Mouse (Mus musculus) frontal cortex, postnatal 36 days (tissue): ENCODE measurements around the gene Zscan2.

Experiments
- DNase-seq, 2 experiments: peaks; one replicate each; pipeline ENCODE4 v3.0.0; 2022; ENCODE audit warnings: low spot score in 2 of 2

Gene Zscan2

GRCm38 (mm10) chr7:80843910-80844640, 16.6 kb upstream of the Zscan2 start:
- no peak for DNase-seq

- DNase-seq: no peak
These were observed 16.0 kb upstream of the Zscan2 start for GRCm38 (mm10) chr7:80844691-80845090.

- no peak for DNase-seq
These were observed 15.0 kb upstream of the Zscan2 start for GRCm38 (mm10) chr7:80845621-80846279.

- DNase-seq: no peak
These were observed 14.4 kb upstream of the Zscan2 start for GRCm38 (mm10) chr7:80846280-80846678.

GRCm38 (mm10) chr7:80846709-80847108, 14.0 kb upstream of the Zscan2 start:
- no peak for DNase-seq

GRCm38 (mm10) chr7:80849267-80849666, 11.5 kb upstream of the Zscan2 start:
- DNase-seq: no peak

- peak in 1 of 2 experiments; percentile 44 for DNase-seq
These were observed 11.0 kb upstream of the Zscan2 start for GRCm38 (mm10) chr7:80849710-80850109.

- DNase-seq: no peak
These were observed 10.2 kb upstream of the Zscan2 start for GRCm38 (mm10) chr7:80850520-80850919.

- no peak for DNase-seq
These were observed 7.5 kb upstream of the Zscan2 start for GRCm38 (mm10) chr7:80853218-80853617.

- DNase-seq: peak in 1 of 2 experiments; percentile 30
These were observed 5.4 kb upstream of the Zscan2 start for GRCm38 (mm10) chr7:80855316-80855715.

GRCm38 (mm10) chr7:80857181-80857580, 3.5 kb upstream of the Zscan2 start:
- DNase-seq: peak; percentile 68 to 89

- DNase-seq: peak in 1 of 2 experiments; percentile 42
These were observed 493 bp upstream of the Zscan2 start for GRCm38 (mm10) chr7:80860227-80860626.

GRCm38 (mm10) chr7:80862475-80862874, 1.8 kb downstream of the Zscan2 start:
- no peak for DNase-seq

GRCm38 (mm10) chr7:80863520-80863919, 2.8 kb downstream of the Zscan2 start:
- DNase-seq: no peak

- DNase-seq: no peak
These were observed 3.4 kb downstream of the Zscan2 start for GRCm38 (mm10) chr7:80864151-80864550.

- peak in 1 of 2 experiments; percentile 35 for DNase-seq
These were observed 4.1 kb downstream of the Zscan2 start for GRCm38 (mm10) chr7:80864831-80865230.

- no peak for DNase-seq
These were observed 4.8 kb downstream of the Zscan2 start for GRCm38 (mm10) chr7:80865521-80865920.

- DNase-seq: no peak
These were observed 5.9 kb downstream of the Zscan2 start for GRCm38 (mm10) chr7:80866514-80867147.

- no peak for DNase-seq
These were observed 8.0 kb downstream of the Zscan2 start for GRCm38 (mm10) chr7:80868686-80869085.

- DNase-seq: no peak
These were observed 12.3 kb downstream of the Zscan2 start for GRCm38 (mm10) chr7:80873038-80873437.

- DNase-seq: no peak
These were observed 12.9 kb downstream of the Zscan2 start for GRCm38 (mm10) chr7:80873631-80874030.

- DNase-seq: no peak
These were observed 15.0 kb downstream of the Zscan2 start for GRCm38 (mm10) chr7:80875727-80876126.
